Comparison of ENCODE assay signal across 12 mouse cellular contexts in genomic region chrX:8921813-8922607, GRCm38 (mm10). TPM values are rescaled to one million over a fixed set of nuclear protein-coding genes. Genes with fewer than 3 reads are reported as not detected.
A peak's percentile ranks its signal among the peaks of the same experiment; 100 is the strongest.
DNase-seq lines count a peak whose midpoint lies in the region; ATAC-seq and TF ChIP-seq lines count a peak whose summit lies in the region.
"Had no signal": no experiment of that assay in that cellular context is flagged by ENCODE, and none has a peak within 500 bp of the region (broad histone marks: within the 10 kb centered on the region; RNA-seq: fewer than 3 reads in every experiment).

No protein-coding gene starts in this region.

- H3K9me3 ChIP-seq in hindbrain, postnatal 0 days (ENCODE audit: low read length) = no peaks in the 10 kb centered on the region
- peaks cover 7% of the 10 kb centered on the region; the same call in 1 of the 2 replicates for H3K9me3 ChIP-seq in hindbrain, embryonic 10.5 days

- no peak overlapping the region; the same call in 1 of the 2 replicates for H3K27ac ChIP-seq in hindbrain, postnatal 0 days
- no peak overlapping the region for H3K27ac ChIP-seq in hindbrain, embryonic 10.5 days
- no peak overlapping the region for H3K27ac ChIP-seq in spleen, adult 2 months (ENCODE audit: insufficient read depth, low read length)
- H3K27ac ChIP-seq in thymus, adult 2 months (ENCODE audit: control insufficient read depth, insufficient read depth, low read length) = no peak overlapping the region

- H3K4me3 ChIP-seq in hindbrain, postnatal 0 days (ENCODE audit: low read length) = no peak overlapping the region
- no peak overlapping the region for H3K4me3 ChIP-seq in hindbrain, embryonic 10.5 days
- H3K4me3 ChIP-seq in spleen, adult 2 months (ENCODE audit: extremely low read depth, insufficient read depth, insufficient read length) = no peak overlapping the region
- no peak overlapping the region for H3K4me3 ChIP-seq in thymus, adult 2 months (ENCODE audit: control insufficient read depth, insufficient read depth, low read length)

- H3K4me2 ChIP-seq in hindbrain, postnatal 0 days (ENCODE audit: low read depth, low read length) = no peak overlapping the region
- H3K4me2 ChIP-seq: heart, embryonic 11.5 days had no signal

- no peak overlapping the region for H3K9ac ChIP-seq in hindbrain, postnatal 0 days (replicated peaks; ENCODE audit: low read length)

- no peak for ATAC-seq in CD4-positive, CD25-positive, alpha-beta regulatory T cell, adult 4 months
- peak; percentile 72 for ATAC-seq in hindbrain, postnatal 0 days

- no peaks in the 10 kb centered on the region for H3K36me3 ChIP-seq in hindbrain, postnatal 0 days (ENCODE audit: insufficient read depth, low read length)
- no peaks in the 10 kb centered on the region for H3K36me3 ChIP-seq in hindbrain, embryonic 10.5 days
- no peaks in the 10 kb centered on the region for H3K36me3 ChIP-seq in spleen, adult 2 months (ENCODE audit: control insufficient read depth, insufficient read depth, low read length)
- H3K36me3 ChIP-seq in thymus, adult 2 months (ENCODE audit: control insufficient read depth, insufficient read depth, low read length) = no peaks in the 10 kb centered on the region

- DNase-seq in CD4-positive, CD25-positive, alpha-beta regulatory T cell, adult 2 months (ENCODE audit: low read depth, low spot score) = peak; percentile 1
- peak; percentile 40 for DNase-seq in hindbrain, postnatal 0 days (ENCODE audit: low spot score)
- DNase-seq in hindbrain, embryonic 10.5 days (ENCODE audit: low spot score) = no peak
- no peak for DNase-seq in spleen, adult 2 months (ENCODE audit: low read depth in 1 of 2, low spot score in 2 of 2)
- DNase-seq in spleen, adult 12 weeks (ENCODE audit: low spot score) = no peak
- peak; percentile 1 for DNase-seq in retina, postnatal 1 day
- no peak for DNase-seq in thymus, adult 2 months

- WGBS in hindbrain, postnatal 0 days = 56% methylated on average over 9 of the region's 9 CpGs
- WGBS in hindbrain, embryonic 10.5 days = 58% methylated on average over 9 of the region's 9 CpGs
- 55% methylated on average over 9 of the region's 9 CpGs for WGBS in spleen, adult 2 months
- whole genome bisulfite sequencing in thymus, adult 2 months = 60% methylated on average over 9 of the region's 9 CpGs

- H3K4me1 ChIP-seq in hindbrain, postnatal 0 days (ENCODE audit: insufficient read depth, low read length) = no peaks in the 10 kb centered on the region
- H3K4me1 ChIP-seq in hindbrain, embryonic 10.5 days (replicated peaks) = no peaks in the 10 kb centered on the region
- no peaks in the 10 kb centered on the region for H3K4me1 ChIP-seq in spleen, adult 2 months (ENCODE audit: control insufficient read depth, insufficient read depth, insufficient read length)
- H3K4me1 ChIP-seq in thymus, adult 2 months (replicated peaks; ENCODE audit: control insufficient read depth, insufficient read depth, low read length) = no peaks in the 10 kb centered on the region

- no peaks in the 10 kb centered on the region for H3K27me3 ChIP-seq in hindbrain, postnatal 0 days (ENCODE audit: insufficient read depth, low read length)
- H3K27me3 ChIP-seq in hindbrain, embryonic 10.5 days (ENCODE audit: insufficient read depth, poor library complexity, severe bottlenecking) = no peaks in the 10 kb centered on the region
- no peaks in the 10 kb centered on the region for H3K27me3 ChIP-seq in spleen, adult 2 months (ENCODE audit: control insufficient read depth, insufficient read depth, low read length)
- no peaks in the 10 kb centered on the region for H3K27me3 ChIP-seq in thymus, adult 2 months (ENCODE audit: control insufficient read depth, insufficient read depth, low read length)

- TF ChIP-seq CTCF in hindbrain, postnatal 0 days (IDR thresholded peaks at IDR 0.05; ENCODE audit: low read depth) = peak; percentile 62
- peak; percentile 3; the same call in 1 of the 2 replicates for TF ChIP-seq CTCF in spleen, adult 2 months (IDR thresholded peaks at IDR 0.05; ENCODE audit: extremely low read depth, insufficient read depth, insufficient read length, insufficient replicate concordance)
- TF ChIP-seq CTCF in thymus, adult 2 months (IDR thresholded peaks at IDR 0.05; ENCODE audit: borderline replicate concordance, control insufficient read depth, extremely low read depth, insufficient read depth, low read length, poor library complexity) = no peak

- TF ChIP-seq POLR2A in spleen, adult 2 months (IDR thresholded peaks at IDR 0.05; ENCODE audit: low read depth, low read length) = no peak
- no peak for TF ChIP-seq POLR2A in thymus, adult 2 months (IDR thresholded peaks at IDR 0.05; ENCODE audit: control insufficient read depth, extremely low read depth, insufficient read depth, low read length, poor library complexity)

RNA-seq across cellular contexts. Expression of gene B630019K06Rik, which starts 29.8 kb away (rescaled TPM):
- under 1 TPM; 0.12 to 0.23 TPM for polyA plus RNA-seq in CD4-positive, CD25-positive, alpha-beta regulatory T cell, adult 4 months (2017; shearing (Covaris generic))
- 94.8 and 110 TPM in 2 replicates for total RNA-seq in hindbrain, postnatal 0 days (2014; rRNA removed)
- polyA plus RNA-seq in hindbrain, postnatal 0 days (2015; fragmentation: Nextera tagmentation; extraction: Ambion mirVana) = 29.4 and 30.0 TPM in 2 replicates
- 2.9 and 4.7 TPM in 2 replicates for polyA plus RNA-seq in hindbrain, embryonic 10.5 days (2016; fragmentation: Nextera tagmentation; extraction: Ambion mirVana)
- 0.99 and 1.5 TPM in 2 replicates for polyA plus RNA-seq in spleen, adult 2 months (2012; rRNA removed)
- polyA plus RNA-seq in thymus, adult 2 months (2012; rRNA removed) = 0.71 and 1.1 TPM in 2 replicates

RNA-seq across cellular contexts. Expression of gene Fthl17b, which starts 40.8 kb away (rescaled TPM):
- polyA plus RNA-seq in CD4-positive, CD25-positive, alpha-beta regulatory T cell, adult 4 months (2017; shearing (Covaris generic)) = not detected
- total RNA-seq in hindbrain, postnatal 0 days (2014; rRNA removed) = not detected in 2 replicates
- not detected in 2 replicates for polyA plus RNA-seq in hindbrain, postnatal 0 days (2015; fragmentation: Nextera tagmentation; extraction: Ambion mirVana)
- not detected in 2 replicates for polyA plus RNA-seq in hindbrain, embryonic 10.5 days (2016; fragmentation: Nextera tagmentation; extraction: Ambion mirVana)
- polyA plus RNA-seq in spleen, adult 2 months (2012; rRNA removed) = not detected in 2 replicates
- not detected in 2 replicates for polyA plus RNA-seq in thymus, adult 2 months (2012; rRNA removed)
- total RNA-seq: layer of hippocampus, adult 8-10 months had no signal
- polyA plus RNA-seq: embryonic facial prominence, embryonic 14.5 days; heart, embryonic 11.5 days; lung, embryonic 16.5 days had no signal

RNA-seq across cellular contexts. Expression of gene Gm5751, which starts 48.0 kb away (rescaled TPM):
- not detected for polyA plus RNA-seq in CD4-positive, CD25-positive, alpha-beta regulatory T cell, adult 4 months (2017; shearing (Covaris generic))
- not detected in 2 replicates for total RNA-seq in hindbrain, postnatal 0 days (2014; rRNA removed)
- polyA plus RNA-seq in hindbrain, postnatal 0 days (2015; fragmentation: Nextera tagmentation; extraction: Ambion mirVana) = not detected in 2 replicates
- not detected in 2 replicates for polyA plus RNA-seq in hindbrain, embryonic 10.5 days (2016; fragmentation: Nextera tagmentation; extraction: Ambion mirVana)
- polyA plus RNA-seq in spleen, adult 2 months (2012; rRNA removed) = not detected in 2 replicates
- not detected in 2 replicates for polyA plus RNA-seq in thymus, adult 2 months (2012; rRNA removed)
- total RNA-seq: layer of hippocampus, adult 8-10 months had no signal
- polyA plus RNA-seq: embryonic facial prominence, embryonic 14.5 days; heart, embryonic 11.5 days; lung, embryonic 16.5 days had no signal

RNA-seq across cellular contexts. Expression of gene Fthl17c, which starts 54.3 kb away (rescaled TPM):
- polyA plus RNA-seq in CD4-positive, CD25-positive, alpha-beta regulatory T cell, adult 4 months (2017; shearing (Covaris generic)) = not detected
- not detected in 2 replicates for total RNA-seq in hindbrain, postnatal 0 days (2014; rRNA removed)
- polyA plus RNA-seq in hindbrain, postnatal 0 days (2015; fragmentation: Nextera tagmentation; extraction: Ambion mirVana) = not detected in 2 replicates
- not detected in 2 replicates for polyA plus RNA-seq in hindbrain, embryonic 10.5 days (2016; fragmentation: Nextera tagmentation; extraction: Ambion mirVana)
- not detected in 2 replicates for polyA plus RNA-seq in spleen, adult 2 months (2012; rRNA removed)
- not detected in 2 replicates for polyA plus RNA-seq in thymus, adult 2 months (2012; rRNA removed)
- total RNA-seq: layer of hippocampus, adult 8-10 months had no signal
- polyA plus RNA-seq: embryonic facial prominence, embryonic 14.5 days; heart, embryonic 11.5 days; lung, embryonic 16.5 days had no signal

Comparison
In these comparisons a context has a peak if more than half of its experiments do, and no peak if none do; other contexts are left out.
1. DNase-seq: peak in CD4-positive, CD25-positive, alpha-beta regulatory T cell, adult 2 months (single experiment), hindbrain, postnatal 0 days (single experiment) and retina, postnatal 1 day (single experiment); none in hindbrain, embryonic 10.5 days (single experiment), spleen, adult 2 months (0 of 2), spleen, adult 12 weeks (single experiment) and thymus, adult 2 months (single experiment).